Mouse (Mus musculus): ENCODE measurements around the gene Birc2.

The Birc2 gene

GRCm38 (mm10) chr9:7790580-7791084, 46.2 kb downstream of the Birc2 start:
- in situ Hi-C loops (cut with MboI; ENCODE audit: unreplicated experiment in 2 of 2), result no loop called here

- in situ Hi-C loops (cut with MboI; ENCODE audit: unreplicated experiment in 2 of 2), result no loop called here
These were observed 46.9 kb downstream of the Birc2 start for GRCm38 (mm10) chr9:7789764-7790575.

GRCm38 (mm10) chr9:7788411-7788810, 48.5 kb downstream of the Birc2 start:
- in situ Hi-C loops (cut with MboI; ENCODE audit: unreplicated experiment in 2 of 2), result no loop called here

- in situ Hi-C loops (cut with MboI; ENCODE audit: unreplicated experiment in 2 of 2), result no loop called here
These were observed 50.8 kb downstream of the Birc2 start for GRCm38 (mm10) chr9:7786086-7786485.

GRCm38 (mm10) chr9:7785396-7785795, 51.5 kb downstream of the Birc2 start:
- in situ Hi-C loops (cut with MboI; ENCODE audit: unreplicated experiment in 2 of 2), result no loop called here

GRCm38 (mm10) chr9:7784615-7785012, 52.2 kb downstream of the Birc2 start:
- in situ Hi-C loops (cut with MboI; ENCODE audit: unreplicated experiment in 2 of 2), result no loop called here

- in situ Hi-C loops (cut with MboI; ENCODE audit: unreplicated experiment in 2 of 2), result no loop called here
These were observed 52.8 kb downstream of the Birc2 start for GRCm38 (mm10) chr9:7783823-7784614.

- in situ Hi-C loops (cut with MboI; ENCODE audit: unreplicated experiment in 2 of 2), result no loop called here
These were observed 56.4 kb downstream of the Birc2 start for GRCm38 (mm10) chr9:7780250-7781150.

GRCm38 (mm10) chr9:7779786-7780185, 57.1 kb downstream of the Birc2 start:
- in situ Hi-C loops (cut with MboI; ENCODE audit: unreplicated experiment in 2 of 2), result loop anchor here in 1 of 2 experiments (5.0 kb wide), 1 partner anchor 43 kb away; no protein-coding TSS in a partner anchor

GRCm38 (mm10) chr9:7778771-7779170, 58.1 kb downstream of the Birc2 start:
- in situ Hi-C loops (cut with MboI; ENCODE audit: unreplicated experiment in 2 of 2), result loop anchor here in 1 of 2 experiments (5.0 kb wide), 1 partner anchor 44 kb away; no protein-coding TSS in a partner anchor

GRCm38 (mm10) chr9:7777652-7778051, 59.2 kb downstream of the Birc2 start:
- in situ Hi-C loops (cut with MboI; ENCODE audit: unreplicated experiment in 2 of 2), result loop anchor here in 1 of 2 experiments (5.0 kb wide), 1 partner anchor 45 kb away; no protein-coding TSS in a partner anchor

GRCm38 (mm10) chr9:7776940-7777339, 59.9 kb downstream of the Birc2 start:
- in situ Hi-C loops (cut with MboI; ENCODE audit: unreplicated experiment in 2 of 2), result loop anchor here in 1 of 2 experiments (5.0 kb wide), 1 partner anchor 45 kb away; no protein-coding TSS in a partner anchor

- in situ Hi-C loops (cut with MboI; ENCODE audit: unreplicated experiment in 2 of 2), result loop anchor here in 1 of 2 experiments (5.0 kb wide), 1 partner anchor 46 kb away; no protein-coding TSS in a partner anchor
These were observed 60.9 kb downstream of the Birc2 start for GRCm38 (mm10) chr9:7775986-7776385.

- in situ Hi-C loops (cut with MboI; ENCODE audit: unreplicated experiment in 2 of 2), result loop anchor here in 1 of 2 experiments (5.0 kb wide), 1 partner anchor 47 kb away; no protein-coding TSS in a partner anchor
These were observed 61.9 kb downstream of the Birc2 start for GRCm38 (mm10) chr9:7775011-7775410.

- in situ Hi-C loops (cut with MboI; ENCODE audit: unreplicated experiment in 2 of 2), result no loop called here
These were observed 62.3 kb downstream of the Birc2 start for GRCm38 (mm10) chr9:7774538-7774937.

GRCm38 (mm10) chr9:7773686-7774085, 63.2 kb downstream of the Birc2 start:
- in situ Hi-C loops (cut with MboI; ENCODE audit: unreplicated experiment in 2 of 2), result no loop called here

GRCm38 (mm10) chr9:7772773-7773454, 64.0 kb downstream of the Birc2 start:
- in situ Hi-C loops (cut with MboI; ENCODE audit: unreplicated experiment in 2 of 2), result no loop called here

GRCm38 (mm10) chr9:7772361-7772760, 64.5 kb downstream of the Birc2 start:
- in situ Hi-C loops (cut with MboI; ENCODE audit: unreplicated experiment in 2 of 2), result no loop called here

GRCm38 (mm10) chr9:7769491-7769890, 67.4 kb downstream of the Birc2 start:
- in situ Hi-C loops (cut with MboI; ENCODE audit: unreplicated experiment in 2 of 2), result loop anchor here (5.0 to 10.0 kb wide), 2 partner anchors 52 to 225 kb away; no protein-coding TSS in a partner anchor

All from v-Abl transformed pro-B cells (cell line).